Mouse (Mus musculus) cerebellum, postnatal 25 days (tissue): ENCODE measurements at regions not wholly inside any gene's neighbourhood (a gene's known extent, or its start where the extent isn't known, plus 50 kb on each side); places are given as distances from the start of the nearest gene placed in this dataset.

ENCODE experiments used
- DNase-seq, 2 experiments: peaks; one replicate each; pipeline ENCODE4 v3.0.0; 2021; ENCODE audit warnings: mixed read lengths in 2 of 2

GRCm38 (mm10) chr6:75805223-75805622, 692.4 kb downstream of the Gm9008 start:
- DNase-seq, result peak in 1 of 2 experiments; percentile 4

GRCm38 (mm10) chr6:75799993-75800392, 697.6 kb downstream of the Gm9008 start:
- no peak for DNase-seq

- DNase-seq, result no peak
These were observed 698.0 kb downstream of the Gm9008 start for GRCm38 (mm10) chr6:75799546-75799945.

GRCm38 (mm10) chr6:75782680-75783079, 714.9 kb downstream of the Gm9008 start:
- DNase-seq, result no peak

GRCm38 (mm10) chr6:75763041-75763440, 734.5 kb downstream of the Gm9008 start:
- no peak for DNase-seq

- DNase-seq, result no peak
These were observed 741.4 kb downstream of the Gm9008 start for GRCm38 (mm10) chr6:75756184-75756583.
